Mouse (Mus musculus) liver, adult (tissue): Measurements from ENCODE around the gene Otub1.

Experiments used
- GATA4 ChIP-seq: IDR thresholded peaks from 2 replicates; pipeline ENCODE4 v1.6.1; 2014; ENCODE audit warnings: mild to moderate bottlenecking, low read length; ENCODE audit not compliant: insufficient replicate concordance

Gene Otub1

GRCm38 (mm10) chr19:7189026-7189425 is 17.1 kb downstream of the Otub1 start:
- TF ChIP-seq GATA4, result no peak

- TF ChIP-seq GATA4, result no peak
Observed at GRCm38 (mm10) chr19:7187157-7187556, 19.0 kb downstream of the Otub1 start.

GRCm38 (mm10) chr19:7185715-7186291 is 20.3 kb downstream of the Otub1 start:
- no peak for TF ChIP-seq GATA4

GRCm38 (mm10) chr19:7185059-7185458 is 21.1 kb downstream of the Otub1 start:
- TF ChIP-seq GATA4, result no peak

- TF ChIP-seq GATA4, result no peak
Observed at GRCm38 (mm10) chr19:7183419-7183818, 22.7 kb downstream of the Otub1 start.

GRCm38 (mm10) chr19:7182273-7182949 is 23.7 kb downstream of the Otub1 start:
- no peak for TF ChIP-seq GATA4

GRCm38 (mm10) chr19:7181496-7181895 is 24.6 kb downstream of the Otub1 start:
- no peak for TF ChIP-seq GATA4

GRCm38 (mm10) chr19:7180756-7181405 is 25.2 kb downstream of the Otub1 start:
- TF ChIP-seq GATA4, result no peak

GRCm38 (mm10) chr19:7178841-7179452 is 27.2 kb downstream of the Otub1 start:
- TF ChIP-seq GATA4, result no peak

- no peak for TF ChIP-seq GATA4
Observed at GRCm38 (mm10) chr19:7177804-7178511, 28.2 kb downstream of the Otub1 start.

- TF ChIP-seq GATA4, result no peak
Observed at GRCm38 (mm10) chr19:7176041-7176696, 29.9 kb downstream of the Otub1 start.

- no peak for TF ChIP-seq GATA4
Observed at GRCm38 (mm10) chr19:7172051-7172866, 33.9 kb downstream of the Otub1 start.

GRCm38 (mm10) chr19:7171447-7171846 is 34.7 kb downstream of the Otub1 start:
- TF ChIP-seq GATA4, result no peak

GRCm38 (mm10) chr19:7170916-7171315 is 35.2 kb downstream of the Otub1 start:
- TF ChIP-seq GATA4, result no peak
